Mouse (Mus musculus): Measurements from ENCODE around the gene Dtnb.

DNA sequence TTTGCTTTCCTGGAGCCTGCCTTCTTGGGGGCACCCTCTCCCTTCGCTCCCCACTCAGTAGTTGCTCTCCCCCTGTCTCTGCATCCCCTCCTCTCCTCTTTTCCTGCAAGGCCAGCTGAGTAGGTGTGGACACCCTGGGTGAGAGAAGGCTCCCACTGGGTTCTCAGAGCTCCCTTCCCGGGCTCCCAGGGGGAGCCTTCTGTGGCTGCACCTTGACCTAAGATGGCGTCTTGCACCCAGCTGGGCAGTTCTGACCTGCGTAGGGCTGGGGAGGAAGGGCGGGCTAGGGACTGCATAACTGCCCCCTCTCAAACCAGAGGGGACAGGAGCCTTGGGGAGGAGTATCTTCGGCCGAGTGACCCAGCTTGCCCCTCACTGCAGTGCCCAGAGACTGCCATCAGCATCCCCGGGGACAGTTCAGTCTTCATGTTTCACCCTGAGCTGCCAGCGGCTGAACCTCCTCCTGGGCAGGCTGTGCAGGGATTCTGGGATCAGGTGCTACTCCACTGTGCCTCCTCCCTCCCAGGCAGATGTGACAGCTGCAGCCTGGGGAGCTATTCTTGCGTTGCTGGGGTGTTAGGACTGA is 236.3 kb downstream of the Dtnb start:
- no peak for TF ChIP-seq CTCF (IDR thresholded peaks at IDR 0.05; ENCODE audit: low read depth)
- no peak for TF ChIP-seq EP300 (IDR thresholded peaks at IDR 0.05; ENCODE audit: low read depth)

Measured in liver, embryonic 14.5 days (tissue).